Mouse (Mus musculus): ENCODE measurements around the gene D6Wsu163e.

Gene D6Wsu163e

DNA sequence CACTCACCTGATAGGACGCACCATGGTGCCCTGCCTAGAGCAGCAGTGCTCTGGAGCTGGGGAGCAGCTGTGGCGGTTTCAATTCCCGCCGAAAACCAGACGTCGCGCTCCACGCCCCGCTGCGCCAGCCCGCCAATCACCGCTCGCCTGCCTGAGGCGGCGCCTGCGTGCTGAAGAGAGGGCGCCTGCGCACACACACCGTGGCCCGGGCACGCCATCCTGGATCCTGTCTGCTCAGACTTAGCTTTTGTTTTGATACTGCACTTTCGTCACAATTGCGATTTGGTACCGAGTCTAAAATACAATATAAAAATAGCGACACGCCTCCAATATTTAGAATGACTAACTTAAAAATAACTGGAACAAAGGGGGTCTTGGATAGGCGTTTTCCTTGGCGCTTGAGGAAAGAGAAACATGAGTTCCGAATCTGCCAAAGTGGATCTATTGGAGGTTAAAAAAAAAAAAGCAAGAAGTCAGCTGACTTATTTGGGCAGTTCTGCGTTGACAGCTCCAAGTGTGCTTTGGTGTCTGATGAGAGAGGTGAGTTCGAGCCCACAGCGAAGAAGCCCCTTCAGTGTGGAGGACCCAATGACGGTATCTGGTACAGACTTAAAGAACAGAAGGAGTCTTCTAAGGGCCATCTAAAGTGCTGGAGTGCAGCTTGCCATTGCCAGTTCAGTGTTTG, at the start of gene D6Wsu163e, which contains the start of gene Rad51ap1:
D6Wsu163e (plus strand) TSS at position 476 of the 685 bp plus-strand sequence.
Rad51ap1 (minus strand) TSS at position 101 of the 685 bp plus-strand sequence.
- in situ Hi-C loops (cut with MseI, MboI): loop anchor here (5.0 to 10.0 kb wide), 2 partner anchors 115 to 142 kb away; no protein-coding TSS in a partner anchor

DNA sequence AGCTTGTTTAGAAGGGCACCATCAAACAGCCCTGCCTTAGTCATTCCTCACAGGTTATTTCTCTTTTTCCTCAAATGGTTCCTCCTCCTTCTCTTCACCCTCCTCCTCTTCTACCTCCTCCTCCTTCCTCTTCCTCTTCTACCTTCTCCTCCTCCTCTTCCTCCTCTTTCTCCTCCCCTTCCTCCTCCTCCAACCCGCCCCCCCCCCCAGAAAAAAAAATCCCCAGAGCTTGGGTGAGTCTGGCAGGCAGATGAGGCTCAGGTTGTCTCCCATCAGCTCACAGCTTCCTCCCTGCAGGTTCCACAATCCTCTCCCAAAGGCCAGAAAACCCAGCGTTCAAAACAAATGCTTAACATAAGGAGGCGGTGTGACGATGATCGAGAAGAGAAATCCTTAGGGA, 32.4 kb upstream of the D6Wsu163e start:
- in situ Hi-C loops (cut with MseI, MboI): no loop called here

DNA sequence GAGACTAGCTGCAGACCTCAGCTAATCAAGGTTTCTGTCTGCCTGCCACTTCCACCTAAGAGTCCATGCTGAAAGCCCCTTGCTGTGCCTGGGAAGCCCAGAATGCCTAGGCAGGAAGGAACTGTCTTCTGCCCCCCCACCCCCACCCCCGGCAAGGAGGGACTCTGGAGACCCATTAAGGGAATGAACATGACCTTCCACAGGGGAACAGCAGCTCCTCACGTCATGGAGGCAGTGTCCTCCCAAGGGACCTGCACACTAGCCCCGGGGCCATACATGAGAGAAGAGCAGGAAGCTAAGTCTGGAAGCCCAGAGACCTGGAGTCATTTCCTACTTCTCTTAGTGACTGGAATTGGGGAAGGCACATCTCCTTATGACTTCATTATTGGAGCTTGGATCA, 31.9 kb upstream of the D6Wsu163e start:
- in situ Hi-C loops (cut with MseI, MboI): no loop called here

DNA sequence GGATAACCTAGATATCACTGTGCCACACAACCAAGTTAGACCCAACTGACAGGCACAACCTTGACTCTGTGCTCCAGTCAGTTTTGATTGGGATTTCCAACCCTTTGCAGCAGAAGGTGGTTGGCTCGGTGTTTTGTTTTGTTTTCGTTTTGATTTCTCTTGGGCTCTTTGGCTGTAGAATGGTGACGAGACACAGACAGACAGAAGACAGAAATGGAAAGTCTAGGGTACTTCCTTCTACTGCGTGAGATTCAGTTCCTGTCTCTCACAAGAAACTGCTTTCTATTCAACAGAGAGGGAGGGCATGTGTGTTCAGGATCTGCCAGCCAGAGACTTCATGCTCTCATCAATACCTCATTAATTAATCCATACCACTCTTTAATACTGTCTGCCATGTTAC, 29.0 kb upstream of the D6Wsu163e start:
- in situ Hi-C loops (cut with MseI, MboI): no loop called here

DNA sequence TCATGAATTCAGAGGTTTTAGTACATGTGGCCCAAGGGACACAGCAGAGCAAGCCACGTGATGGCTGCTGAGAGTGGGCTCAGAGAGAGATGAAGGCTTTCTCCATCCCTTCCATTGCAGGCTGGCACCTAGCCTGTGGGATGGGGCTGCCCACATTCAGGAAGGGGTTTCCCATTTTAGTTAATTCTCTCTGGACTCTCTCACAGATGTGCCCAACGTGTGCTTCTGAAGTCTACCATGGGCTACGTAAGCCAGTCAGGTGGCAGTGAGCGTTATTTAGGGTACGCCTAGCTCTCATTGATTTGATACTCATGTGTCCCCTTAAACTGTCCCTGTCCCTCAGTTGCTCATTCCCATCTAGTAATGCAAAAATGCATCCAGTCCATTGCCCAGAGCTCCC, 24.8 kb upstream of the D6Wsu163e start:
- in situ Hi-C loops (cut with MseI, MboI): no loop called here

DNA sequence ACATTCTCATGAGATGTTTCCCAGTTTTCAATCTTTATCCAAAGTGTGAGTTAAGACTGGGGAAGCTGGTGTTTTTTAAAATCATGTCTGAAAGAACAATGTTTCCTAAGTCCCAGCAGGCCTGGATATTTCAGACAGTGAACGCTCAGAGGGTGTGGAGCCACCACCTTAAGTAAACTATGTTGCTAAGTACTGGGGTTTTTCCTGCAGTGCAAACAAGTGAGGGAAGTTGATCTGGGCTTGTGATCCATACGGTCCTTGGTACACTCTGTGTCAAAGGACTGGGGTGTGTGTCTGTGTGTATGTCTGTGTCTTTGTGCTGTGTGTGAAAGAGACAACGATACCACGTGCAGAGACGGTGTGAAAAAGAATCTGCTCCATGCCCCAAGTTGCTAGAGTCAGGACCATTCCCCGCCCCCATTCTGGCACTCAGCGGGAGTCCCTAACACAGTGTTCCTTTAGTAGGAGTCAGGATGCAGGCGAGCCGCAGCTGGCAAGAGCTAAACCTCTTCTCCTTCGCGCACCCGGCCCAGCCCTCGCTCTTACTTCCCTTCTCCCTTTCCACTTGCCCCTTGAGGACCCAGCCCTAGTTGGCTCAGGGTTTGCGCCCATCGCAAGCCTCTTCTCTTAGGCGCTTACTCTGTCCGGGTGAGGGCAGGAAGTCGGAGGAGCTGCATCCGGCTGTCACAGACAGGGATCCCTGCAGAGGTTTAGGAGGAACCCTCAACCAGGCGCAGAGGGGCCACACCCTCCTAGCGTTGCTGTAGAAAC, 18.5 kb upstream of the D6Wsu163e start, which contains the start of gene Dyrk4:
Dyrk4 (minus strand) TSS at position 729 of the 771 bp plus-strand sequence.
- in situ Hi-C loops (cut with MseI, MboI): no loop called here

DNA sequence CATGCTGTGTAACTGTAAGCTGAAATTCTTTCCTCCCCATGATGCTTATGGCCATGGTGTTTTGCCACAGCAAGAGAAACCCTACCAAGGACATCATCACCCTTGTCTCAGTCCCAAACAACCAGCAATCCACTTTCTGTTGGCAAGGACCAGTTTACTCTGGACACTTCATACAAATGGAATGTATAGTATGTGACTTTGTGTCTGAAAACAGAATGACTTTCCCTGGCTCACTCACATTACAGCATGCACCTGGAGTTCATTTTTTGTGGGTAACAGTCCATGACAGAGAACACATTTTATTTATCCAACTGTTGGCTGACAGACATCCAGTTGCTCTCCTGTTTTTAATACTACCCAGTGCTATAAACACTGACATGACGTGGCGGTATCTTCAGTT, 6.9 kb upstream of the D6Wsu163e start:
- in situ Hi-C loops (cut with MseI, MboI): loop anchor here in 1 of 2 experiments (10.0 kb wide), 1 partner anchor 108 kb away; no protein-coding TSS in a partner anchor

DNA sequence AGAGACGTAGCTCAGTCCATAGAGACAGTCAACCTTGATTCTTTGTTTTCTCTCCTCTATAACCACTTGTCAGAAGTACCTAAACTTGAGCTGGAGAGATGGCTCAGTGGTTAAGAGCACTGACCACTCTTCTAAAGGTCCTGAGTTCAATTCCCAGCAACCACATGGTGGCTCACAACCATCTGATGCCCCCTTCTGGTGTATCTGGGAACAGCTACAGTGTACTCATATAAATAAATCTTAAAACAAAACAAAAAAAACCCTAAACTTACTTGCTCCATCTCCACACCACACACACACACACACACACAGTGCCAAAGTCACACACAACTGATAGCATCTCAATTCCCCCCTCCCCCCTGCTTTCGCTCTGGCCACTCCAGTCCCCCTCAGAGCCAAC, 1.7 kb upstream of the D6Wsu163e start:
- in situ Hi-C loops (cut with MseI, MboI): loop anchor here (5.0 to 10.0 kb wide), 2 partner anchors 113 to 141 kb away; no protein-coding TSS in a partner anchor

DNA sequence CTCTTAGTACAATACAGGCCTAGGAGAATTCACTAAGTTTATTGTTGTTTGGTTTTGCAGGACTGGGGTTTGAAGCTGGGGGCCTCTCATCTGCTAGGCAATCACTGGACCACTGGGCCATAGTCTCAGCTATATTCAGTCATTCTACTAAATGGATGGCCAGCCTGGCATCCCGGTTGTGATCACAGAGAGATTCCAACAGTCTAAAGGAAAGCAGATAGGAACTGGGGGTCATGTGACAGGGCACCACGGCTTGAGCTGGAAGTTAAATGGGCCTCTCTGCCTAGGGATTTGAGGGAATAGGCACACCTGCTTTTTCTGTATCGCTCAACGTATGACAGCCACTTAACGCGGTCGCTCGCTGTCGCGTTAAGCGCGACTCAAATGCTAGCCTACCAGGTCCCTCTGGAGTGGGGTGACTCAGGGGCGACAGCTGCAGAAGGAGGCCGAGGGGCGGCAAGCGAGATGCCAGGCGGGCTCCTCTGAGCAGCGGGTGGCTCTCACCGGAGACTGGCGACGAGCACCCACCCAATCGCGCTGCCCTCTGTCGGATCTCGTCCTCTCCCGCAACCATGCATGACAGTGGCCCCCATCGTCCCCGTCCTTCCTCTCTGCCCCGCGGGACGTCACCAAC, 792 bp upstream of the D6Wsu163e start:
- in situ Hi-C loops (cut with MseI, MboI): loop anchor here (5.0 to 10.0 kb wide), 2 partner anchors 114 to 142 kb away; no protein-coding TSS in a partner anchor

DNA sequence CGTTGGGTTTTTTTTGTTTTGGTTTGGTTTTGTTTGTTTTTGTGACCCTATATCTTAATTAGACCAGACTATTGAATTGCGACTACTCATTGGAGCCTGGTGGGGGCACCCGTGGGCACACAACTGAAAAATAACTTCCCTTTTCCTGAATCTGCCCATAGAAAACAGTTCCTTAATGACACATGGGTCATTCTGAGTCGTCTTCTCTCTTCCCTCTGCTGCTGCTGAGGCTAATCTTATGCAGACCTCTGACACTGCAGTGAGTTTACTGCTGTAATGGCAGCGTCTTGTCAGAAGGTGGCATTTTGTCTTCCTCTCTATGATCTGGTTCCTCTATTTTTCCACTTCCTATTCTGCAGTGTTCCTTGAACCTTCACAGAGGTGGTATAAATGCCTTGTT, 689 bp downstream of the D6Wsu163e start:
- in situ Hi-C loops (cut with MseI, MboI): no loop called here

DNA sequence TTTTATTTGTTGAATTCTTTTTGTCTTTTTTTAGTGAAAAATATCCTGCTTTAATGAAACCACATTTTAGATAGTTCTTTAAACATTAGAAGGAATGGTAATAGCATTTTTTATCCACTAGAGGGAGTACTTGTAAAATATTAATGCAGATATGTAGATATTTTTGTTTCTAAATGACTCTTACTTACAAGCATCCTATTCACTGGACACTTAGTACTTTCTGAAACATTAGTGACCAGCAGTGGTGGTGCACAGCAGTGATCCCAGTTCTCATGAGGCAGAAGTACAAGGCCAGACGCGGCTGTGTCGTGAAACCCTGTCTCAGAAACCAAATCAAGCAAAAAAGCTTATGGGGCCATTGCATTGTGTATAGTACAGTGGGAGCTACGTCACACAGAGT, 8.6 kb downstream of the D6Wsu163e start:
- in situ Hi-C loops (cut with MseI, MboI): no loop called here

DNA sequence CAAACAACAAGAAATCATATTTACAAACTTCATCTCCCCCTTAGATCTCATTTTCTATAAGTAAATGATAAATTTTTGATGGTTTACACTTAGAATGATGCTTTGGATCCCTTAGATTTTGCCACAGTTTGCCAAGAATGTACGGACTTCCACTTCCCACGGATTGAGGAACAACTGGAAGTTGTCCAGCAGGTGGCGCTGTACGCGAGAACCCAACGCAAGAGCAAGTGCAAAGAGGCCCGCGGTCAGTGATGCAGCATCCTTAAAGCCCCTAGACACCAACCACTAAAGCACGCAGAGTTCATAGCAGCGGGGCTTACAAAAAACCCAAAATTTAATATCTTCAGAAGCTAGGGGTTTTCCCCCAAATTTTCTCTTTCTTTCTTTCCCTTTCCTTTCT, 16.0 kb downstream of the D6Wsu163e start:
- in situ Hi-C loops (cut with MseI, MboI): loop anchor here in 1 of 2 experiments (10.0 kb wide), 1 partner anchor 129 kb away; no protein-coding TSS in a partner anchor

DNA sequence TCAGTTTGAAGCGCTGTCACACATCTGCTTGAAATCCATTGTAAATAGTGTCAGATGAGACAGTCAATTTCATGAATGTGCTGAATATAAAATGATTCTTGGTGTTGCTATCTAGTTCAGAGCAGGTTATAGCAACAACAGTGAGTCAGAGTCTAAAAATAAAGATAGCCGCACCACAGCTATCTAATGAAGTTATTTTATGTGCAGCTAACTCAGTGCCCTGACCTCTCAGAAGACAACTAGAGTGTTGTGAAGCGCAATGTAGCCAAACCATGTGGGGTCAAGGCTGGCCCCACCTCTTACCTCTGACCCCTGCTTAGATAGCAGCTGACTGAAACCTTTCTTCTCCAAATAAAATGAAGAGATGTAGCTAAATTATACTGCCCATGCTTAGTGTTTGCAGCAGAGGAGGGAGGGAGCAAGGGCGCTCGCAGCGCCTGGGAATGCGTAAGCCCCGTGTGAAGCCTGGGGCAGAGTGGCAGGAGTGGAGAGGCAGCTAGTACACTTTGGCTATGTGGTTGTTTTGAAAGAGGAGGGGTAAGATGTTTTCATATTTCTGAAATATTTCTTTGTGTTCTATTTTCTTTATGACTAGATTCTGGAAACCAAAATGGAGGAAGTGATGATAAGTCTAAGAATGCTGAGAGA, 21.7 kb downstream of the D6Wsu163e start:
- in situ Hi-C loops (cut with MseI, MboI): no loop called here

DNA sequence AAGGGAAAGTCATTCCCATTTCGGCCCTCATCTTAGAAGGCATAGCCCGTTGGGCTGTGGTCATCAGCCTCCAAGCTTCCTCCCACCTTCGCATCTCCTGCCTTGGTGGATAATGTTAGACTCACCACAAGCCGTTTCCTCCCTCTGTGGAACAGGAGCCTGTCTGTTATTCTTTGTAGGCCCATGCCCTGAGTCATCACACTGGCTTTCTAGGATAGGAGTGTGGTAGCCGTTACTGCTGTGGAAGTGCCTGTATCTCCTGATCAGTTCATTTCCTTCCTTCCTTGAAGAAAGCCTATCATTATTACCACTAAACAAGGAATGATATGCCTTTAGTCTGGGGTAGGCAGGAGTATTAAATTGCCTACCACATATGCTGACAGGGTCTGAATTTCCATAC, 22.9 kb downstream of the D6Wsu163e start:
- in situ Hi-C loops (cut with MseI, MboI): no loop called here

DNA sequence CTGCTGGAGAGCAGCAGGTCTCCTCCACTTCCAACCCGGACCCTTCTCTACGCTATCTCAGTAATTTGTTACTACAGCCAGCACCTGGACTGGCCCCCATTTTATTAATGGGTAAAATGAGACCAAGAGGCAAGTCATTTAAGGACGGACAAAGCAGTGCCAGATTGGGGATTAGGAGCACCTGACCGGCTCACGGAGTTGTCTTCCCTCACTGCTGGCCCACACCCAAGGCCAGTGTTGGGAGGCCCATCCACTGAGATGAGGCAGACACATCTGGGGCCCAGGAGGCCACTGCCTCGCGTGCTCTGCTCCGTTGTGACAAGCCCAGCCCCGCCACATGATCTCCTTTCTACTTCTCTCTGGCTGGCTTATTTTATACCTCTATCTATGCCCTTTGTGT, 23.7 kb downstream of the D6Wsu163e start:
- in situ Hi-C loops (cut with MseI, MboI): no loop called here

DNA sequence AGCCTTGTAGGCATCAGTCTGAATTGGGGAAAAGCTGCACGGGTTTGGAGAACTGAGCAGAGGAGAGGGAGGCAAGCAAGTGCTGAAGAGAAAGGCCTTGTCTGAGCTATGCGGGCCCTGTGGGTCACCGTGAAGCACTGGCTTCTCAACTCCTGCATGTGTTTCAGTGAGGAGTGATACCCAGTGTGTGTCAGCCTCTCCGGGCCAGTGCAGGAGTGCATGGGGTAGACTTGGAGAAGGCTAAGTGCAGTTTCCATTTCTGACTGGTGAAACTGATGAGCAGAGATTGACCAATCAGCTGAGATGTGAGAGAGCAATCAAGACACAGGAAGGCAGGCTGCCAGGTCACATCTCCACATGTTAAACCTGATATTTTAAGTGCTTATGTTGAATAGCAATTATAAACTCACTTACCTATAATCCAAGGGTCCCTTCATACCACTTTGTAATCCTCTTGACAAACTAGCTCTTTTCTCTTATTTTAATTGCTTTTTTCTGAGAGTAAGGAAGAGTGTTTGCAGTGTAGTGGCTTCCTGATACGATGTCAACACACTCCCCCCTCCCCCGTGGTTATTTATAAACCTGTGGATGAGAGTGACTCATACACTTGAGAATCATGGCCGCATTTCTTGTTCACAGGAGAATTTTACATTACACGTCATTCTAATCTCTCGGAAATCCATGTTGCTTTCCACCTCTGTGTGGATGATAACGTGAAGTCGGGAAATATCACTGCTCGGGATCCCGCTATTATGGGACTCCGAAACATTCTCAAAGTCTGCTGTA, 26.7 kb downstream of the D6Wsu163e start:
- in situ Hi-C loops (cut with MseI, MboI): no loop called here

DNA sequence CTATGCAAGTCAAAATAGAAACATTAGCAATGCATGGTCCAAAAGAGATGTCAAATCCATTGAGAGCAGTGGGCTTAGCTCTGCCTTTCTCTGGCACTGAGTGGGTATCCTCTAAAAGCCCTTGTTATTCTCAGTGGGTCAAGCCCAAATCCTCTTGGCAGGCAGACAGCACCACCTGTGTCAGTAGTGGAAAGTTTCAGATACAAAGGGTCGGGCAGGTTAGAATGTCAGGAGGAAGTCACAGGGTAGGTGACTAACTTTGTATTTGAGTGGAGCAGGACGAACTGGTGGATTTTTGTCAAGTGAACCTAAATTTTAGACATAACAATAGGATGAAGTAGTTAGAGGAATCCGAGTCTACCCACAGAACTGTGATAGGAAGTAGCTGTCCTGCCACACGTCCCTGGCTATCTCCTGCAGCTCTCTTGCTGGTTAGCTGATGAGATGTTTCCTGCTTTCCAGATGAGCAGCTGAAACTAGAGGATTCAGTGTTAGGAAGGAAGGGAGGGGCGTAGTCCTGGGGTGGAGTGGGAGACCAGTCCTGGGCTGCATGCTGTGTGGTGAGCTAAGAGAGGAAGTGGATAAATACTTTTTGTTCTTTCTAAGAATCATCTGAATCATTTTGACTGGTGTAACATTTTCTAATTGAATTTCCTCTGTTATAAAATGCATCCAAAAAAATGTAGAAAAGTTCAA, 41.9 kb downstream of the D6Wsu163e start:
- in situ Hi-C loops (cut with MseI, MboI): no loop called here

DNA sequence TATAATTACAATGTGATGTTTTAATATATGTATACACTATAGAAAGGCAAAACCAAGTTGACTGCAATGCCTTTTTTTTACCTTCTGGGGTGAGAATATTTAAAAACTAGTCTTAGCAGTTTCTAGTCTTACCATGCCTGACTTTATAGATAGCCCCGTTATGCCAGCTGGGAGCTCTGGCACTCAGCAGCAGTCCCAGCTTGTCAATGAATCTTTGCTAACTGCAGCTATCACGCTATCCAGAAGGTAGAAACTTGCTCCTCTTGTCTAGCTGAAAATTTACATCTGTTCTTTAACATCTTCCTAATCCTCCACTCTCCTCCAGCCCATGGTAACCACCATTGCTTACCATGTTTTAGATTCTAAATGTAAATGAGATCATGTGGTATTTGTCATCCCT, 53.9 kb downstream of the D6Wsu163e start:
- in situ Hi-C loops (cut with MseI, MboI): no loop called here

DNA sequence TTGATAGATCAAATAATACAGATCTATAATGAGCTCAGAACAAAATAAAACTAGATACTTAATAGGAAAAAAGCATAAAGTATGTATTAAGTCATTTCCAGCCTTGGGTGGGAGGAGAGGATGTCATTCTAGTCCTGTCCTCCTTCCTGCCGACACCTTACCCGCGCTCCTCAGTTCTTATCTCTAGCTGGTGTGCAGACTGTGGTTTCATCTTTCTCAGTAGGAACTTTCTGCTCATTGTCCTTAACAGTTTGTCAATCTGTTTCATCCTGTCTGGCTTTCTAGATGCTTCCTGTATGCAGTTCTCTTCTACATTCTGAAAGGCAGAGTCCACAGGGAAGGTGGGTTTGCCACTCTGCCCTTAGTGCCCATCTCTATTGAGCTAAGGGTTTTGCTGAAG, 55.7 kb downstream of the D6Wsu163e start:
- in situ Hi-C loops (cut with MseI, MboI): no loop called here

DNA sequence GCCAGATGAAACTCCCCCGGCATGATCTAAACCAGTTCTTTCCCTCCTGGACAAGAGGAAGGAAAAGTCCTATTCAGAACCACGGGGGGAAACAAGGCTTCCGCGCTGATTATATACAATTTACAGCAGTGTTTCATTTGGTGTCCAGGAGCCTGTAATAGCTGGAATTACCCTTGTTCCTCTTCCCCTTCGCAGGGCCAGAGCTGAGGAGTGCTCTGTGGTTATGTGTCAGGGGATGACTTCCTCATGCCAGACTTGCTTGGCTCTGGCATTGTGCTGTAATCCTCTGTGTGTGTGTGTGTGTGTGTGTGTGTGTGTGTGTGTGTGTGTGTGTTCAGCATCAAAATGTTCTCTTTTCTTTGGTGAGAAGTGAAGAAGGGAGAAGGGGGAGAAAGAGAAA, 56.6 kb downstream of the D6Wsu163e start:
- in situ Hi-C loops (cut with MseI, MboI): no loop called here
